Mouse (Mus musculus): Measurements from ENCODE around the gene Agtpbp1. TPM values are rescaled to one million over a fixed set of nuclear protein-coding genes. Genes with fewer than 3 reads are reported as not detected.
"Not testable (repeated sequence)": the region's sequence is repeated elsewhere in the genome, so short reads cannot be mapped to it uniquely, and the experiment has no call there.

The Agtpbp1 gene
- total RNA-seq, 2 experiments from 2014 or later: 29.9 to 33.6 TPM

GRCm38 (mm10) chr13:59480599-59481483 is 104.2 kb downstream of the Agtpbp1 start:
- DNase-seq: no peak

GRCm38 (mm10) chr13:59477928-59478327 is 107.1 kb downstream of the Agtpbp1 start:
- DNase-seq: not testable (repeated sequence)

- no peak for DNase-seq
Measured at GRCm38 (mm10) chr13:59477451-59477850, 107.6 kb downstream of the Agtpbp1 start.

DNA sequence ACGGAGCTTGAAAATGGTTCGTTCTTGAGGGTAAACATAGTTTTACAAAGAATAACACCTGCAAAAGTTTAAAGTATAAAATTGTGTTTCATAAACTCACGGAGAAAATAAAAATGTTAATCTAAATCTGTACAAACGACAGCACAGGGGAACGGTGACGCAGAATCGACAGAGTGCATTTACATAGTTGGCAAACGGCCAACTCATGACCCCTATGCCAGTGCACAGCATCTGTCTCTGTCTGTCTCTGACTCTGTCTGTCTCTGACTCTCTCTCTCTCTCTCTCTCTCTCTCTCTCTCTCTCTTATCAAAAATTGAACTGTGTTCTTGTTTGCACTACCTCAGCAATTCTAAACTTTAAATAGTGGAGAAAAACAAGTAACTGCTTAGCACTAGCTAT is 110.1 kb downstream of the Agtpbp1 start:
- no peak for DNase-seq

DNA sequence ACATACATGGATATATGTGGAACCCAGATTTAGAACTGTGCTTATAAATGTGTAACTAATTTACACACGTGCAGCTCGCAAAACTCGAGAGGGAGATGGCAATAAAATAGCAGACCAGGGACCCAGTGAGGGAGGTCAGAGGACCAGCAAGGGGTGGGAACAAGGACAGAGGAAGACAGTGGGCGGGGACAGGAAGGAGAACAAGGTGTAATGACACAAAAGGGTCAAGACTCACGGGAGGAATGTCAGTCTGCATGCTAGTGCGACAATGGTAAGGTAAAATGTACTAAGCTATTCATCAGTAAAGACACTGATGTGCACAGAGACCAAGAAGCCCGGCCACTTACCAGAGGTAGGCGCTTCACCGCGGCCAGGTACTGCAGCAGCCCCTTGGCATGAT is 111.7 kb downstream of the Agtpbp1 start:
- no peak for DNase-seq

DNA sequence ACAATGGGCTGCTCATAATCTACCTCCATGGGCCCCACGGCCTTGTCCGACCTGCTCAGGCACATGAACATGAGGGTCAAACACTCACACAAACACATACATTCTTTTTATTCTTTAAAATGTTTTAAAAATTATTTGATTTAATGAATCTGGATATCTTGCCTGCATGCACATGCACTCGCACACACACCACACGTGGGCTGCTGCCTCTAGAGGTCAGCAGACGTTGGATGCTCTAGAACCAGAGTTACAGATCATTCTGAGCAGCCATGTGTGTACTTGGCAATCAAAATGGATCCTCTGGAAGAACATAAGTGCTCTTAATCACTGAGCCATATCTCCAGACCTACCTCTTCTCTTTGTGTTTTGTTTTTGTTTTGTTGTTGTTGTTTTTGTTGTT is 112.8 kb downstream of the Agtpbp1 start:
- no peak for DNase-seq

DNA sequence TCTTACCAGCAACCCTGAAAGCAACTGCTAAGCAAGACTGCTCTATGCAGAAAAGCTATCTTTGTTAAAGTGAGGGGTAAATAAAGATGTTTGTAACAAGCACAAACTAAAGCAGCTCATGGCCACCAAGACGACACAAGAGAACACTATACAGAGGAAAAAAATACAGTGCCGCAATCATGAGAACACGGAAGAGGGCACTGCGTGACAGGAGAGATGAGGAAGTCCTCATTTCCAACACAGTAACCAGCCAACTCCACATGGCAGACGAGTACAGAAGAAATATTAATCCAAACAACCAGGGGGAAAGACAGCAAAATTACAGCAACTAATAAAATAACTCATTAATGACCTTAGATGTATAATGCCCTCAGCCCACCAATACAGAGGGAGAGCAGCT is 115.3 kb downstream of the Agtpbp1 start:
- no peak for DNase-seq

- DNase-seq: no peak
Measured at GRCm38 (mm10) chr13:59468181-59468802, 116.7 kb downstream of the Agtpbp1 start.

GRCm38 (mm10) chr13:59467591-59467990 is 117.4 kb downstream of the Agtpbp1 start:
- DNase-seq: peak; percentile 70

DNA sequence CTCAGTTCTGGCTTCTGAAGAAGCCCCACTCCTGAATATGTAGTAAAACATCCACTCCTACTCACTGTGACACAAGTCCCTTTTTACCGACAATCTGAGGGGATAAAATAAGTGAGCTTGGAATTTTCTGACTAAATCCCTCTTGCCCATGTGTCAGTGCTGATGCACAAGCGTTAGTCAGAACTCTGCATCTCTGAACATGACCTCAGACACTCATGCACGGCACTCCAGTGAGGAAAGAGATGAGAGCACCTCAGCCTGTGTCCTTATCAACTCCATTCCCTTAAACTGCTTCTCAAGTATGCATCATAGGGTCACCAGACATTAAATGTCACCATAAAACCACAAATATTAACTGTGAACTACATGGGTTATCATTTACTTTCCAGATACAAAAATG is 124.1 kb downstream of the Agtpbp1 start:
- DNase-seq: no peak

- no peak for DNase-seq
Measured at GRCm38 (mm10) chr13:59456203-59456602, 128.8 kb downstream of the Agtpbp1 start.

- DNase-seq: no peak
Measured at GRCm38 (mm10) chr13:59454001-59454785, 130.8 kb downstream of the Agtpbp1 start.

DNA sequence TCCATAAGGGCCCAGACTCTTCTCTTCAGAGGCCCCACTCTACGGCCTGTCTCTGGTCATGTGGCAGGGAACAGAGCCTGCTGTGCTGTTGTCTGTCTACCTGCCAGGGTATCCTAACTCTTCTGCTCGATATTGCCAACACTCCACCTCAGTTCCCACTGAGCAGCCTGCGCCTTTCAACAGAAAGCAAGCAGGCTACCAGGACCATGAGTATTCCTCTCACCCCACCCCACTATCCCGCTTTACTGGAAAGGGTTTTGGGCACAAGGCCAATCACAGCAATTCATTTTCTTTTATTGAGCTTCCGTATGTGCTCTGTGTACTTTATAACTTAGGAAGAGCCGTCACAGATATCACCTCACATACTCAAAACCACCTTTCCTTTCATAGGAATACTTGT is 131.4 kb downstream of the Agtpbp1 start:
- DNase-seq: no peak

- no peak for DNase-seq
Measured at GRCm38 (mm10) chr13:59453045-59453444, 132.0 kb downstream of the Agtpbp1 start.

DNA sequence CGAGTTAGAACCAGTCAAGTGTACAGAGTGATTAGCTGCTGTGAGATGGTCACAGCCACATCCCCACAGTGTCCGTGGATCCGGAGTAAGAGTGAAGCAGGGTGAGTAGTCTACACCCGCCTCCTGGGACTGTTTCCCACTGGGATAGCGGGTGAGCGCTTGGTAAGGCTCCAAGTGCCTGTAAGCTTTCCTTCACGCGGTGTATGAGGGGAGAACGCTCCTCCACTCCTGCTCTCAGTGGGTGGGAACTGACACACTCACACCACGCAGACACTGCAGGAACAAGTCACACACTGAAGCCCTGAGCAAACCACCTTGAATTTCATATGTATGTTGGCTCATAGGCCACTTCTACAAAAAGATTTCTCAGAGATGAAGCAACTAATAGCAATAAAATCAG is 134.2 kb downstream of the Agtpbp1 start:
- no peak for DNase-seq

- no peak for DNase-seq
Measured at GRCm38 (mm10) chr13:59447130-59447529, 137.9 kb downstream of the Agtpbp1 start.

GRCm38 (mm10) chr13:59445179-59445578 is 139.8 kb downstream of the Agtpbp1 start:
- DNase-seq: no peak

DNA sequence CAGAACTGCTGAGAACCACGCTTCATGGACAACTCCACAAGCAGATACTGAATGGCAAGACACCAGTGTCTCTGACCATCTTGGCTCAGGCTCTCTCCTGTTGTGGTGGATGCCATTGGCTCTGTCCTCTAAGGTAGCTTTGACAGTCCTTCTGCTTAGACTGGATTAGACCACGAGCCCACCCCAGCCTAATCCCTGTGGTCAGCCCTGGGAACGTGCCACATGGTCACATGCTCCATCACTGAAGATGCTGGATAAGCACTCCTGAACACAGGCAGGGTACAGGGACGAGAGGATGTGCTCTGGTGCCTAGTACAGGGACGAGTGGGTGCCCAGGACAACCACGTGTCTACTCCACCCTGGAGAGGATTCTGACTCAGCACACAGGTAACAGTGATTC is 140.7 kb downstream of the Agtpbp1 start:
- DNase-seq: no peak

DNA sequence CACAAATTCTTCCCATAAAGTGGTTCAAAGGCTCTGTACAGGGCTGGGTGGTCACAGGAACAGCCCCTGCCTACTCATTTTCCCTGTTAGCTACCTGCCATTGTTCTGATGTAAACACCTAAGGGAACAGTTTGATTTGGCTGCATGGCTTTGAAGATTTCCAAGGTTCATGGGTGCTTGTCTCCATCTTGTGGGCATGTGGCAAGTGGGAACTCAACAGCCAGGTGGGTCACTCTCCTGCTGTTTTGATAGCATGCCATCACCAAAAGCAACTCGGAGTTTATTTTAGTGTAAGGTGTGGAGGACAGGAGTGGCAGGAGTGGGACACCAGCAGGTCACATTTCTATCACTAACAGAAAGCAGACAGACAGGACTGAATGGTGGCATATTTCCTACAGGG is 145.3 kb downstream of the Agtpbp1 start:
- no peak for DNase-seq

DNA sequence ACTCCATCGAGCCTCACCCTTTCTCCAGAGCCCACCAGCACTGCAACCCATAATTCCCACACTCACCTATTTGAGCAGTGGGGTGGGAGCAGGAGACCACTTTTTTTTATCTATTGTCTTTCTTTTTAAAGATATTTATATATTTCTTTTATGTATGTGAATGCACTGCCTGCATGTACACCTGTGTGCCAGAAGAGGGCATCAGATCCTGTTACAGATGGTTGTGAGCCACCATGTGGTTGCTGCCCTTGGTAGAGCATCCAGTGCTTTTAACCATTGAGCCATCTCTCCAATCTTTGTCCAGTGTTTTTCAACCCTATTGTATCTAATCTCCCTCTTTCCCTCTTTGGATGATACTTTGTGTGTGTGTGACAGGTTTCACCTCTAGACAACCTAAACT is 150.5 kb downstream of the Agtpbp1 start:
- DNase-seq: no peak

GRCm38 (mm10) chr13:59431124-59431864 is 153.7 kb downstream of the Agtpbp1 start:
- peak; percentile 41 for DNase-seq

DNA sequence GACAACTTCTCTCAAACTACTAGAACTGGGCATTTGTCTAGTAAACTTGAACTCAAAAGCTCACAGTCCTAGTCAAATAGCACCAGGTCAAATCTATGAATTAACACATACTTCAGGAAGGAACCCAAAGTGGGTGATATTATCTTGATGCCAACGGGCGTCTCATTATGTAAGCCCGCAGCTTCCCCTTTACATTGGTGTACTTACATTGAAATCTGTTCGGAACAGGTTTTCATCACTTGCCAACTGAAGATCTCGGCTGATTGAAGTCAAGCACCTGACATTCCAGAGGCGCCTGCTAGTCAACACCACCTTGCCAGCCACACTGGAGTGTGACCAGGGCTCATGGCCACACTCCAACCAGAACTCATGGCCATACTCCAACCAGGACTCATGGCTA is 155.7 kb downstream of the Agtpbp1 start:
- DNase-seq: no peak
